Comparison of ENCODE assay signal across 8 mouse cellular contexts in the genomic region with DNA sequence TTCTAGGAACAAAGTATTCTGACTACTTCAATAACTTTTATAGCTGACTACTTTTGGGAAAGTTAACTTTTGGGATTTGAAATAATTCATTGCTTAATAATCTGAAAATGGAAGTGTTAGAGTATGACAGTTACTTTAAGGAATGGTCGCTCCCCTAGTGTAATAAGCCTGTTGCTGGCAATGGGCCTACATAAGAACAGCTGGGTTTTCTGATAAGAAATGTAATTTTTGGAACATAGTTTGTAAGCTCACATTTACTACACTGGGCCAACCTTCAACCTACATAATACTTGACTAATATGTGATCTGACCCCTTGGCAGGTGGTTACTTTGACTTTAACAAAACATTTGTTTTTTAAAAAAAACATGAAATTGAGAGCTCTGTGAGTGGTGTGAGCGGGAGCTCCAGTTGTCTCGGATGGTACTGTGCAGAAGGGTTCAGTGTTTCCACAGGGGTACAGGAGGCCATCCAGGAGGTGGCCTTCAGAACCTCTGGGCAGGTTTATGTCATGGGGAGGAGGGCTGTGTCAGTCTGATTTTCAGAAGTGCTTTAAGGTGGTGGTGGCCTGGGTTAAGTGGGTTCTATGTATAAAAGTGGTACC. TPM values are rescaled to one million over a fixed set of nuclear protein-coding genes. Genes with fewer than 3 reads are reported as not detected.
A peak's percentile ranks its signal among the peaks of the same experiment; 100 is the strongest.
DNase-seq lines count a peak whose midpoint lies in the region; ATAC-seq and TF ChIP-seq lines count a peak whose summit lies in the region.
"Had no signal": no experiment of that assay in that cellular context is flagged by ENCODE, and none has a peak within 500 bp of the region (broad histone marks: within the 10 kb centered on the region; RNA-seq: fewer than 3 reads in every experiment).

No protein-coding gene starts in this region.

- H3K36me3 ChIP-seq in kidney, adult 2 months (ENCODE audit: control insufficient read depth, insufficient read depth, low read length) = peaks cover 2% of the 10 kb centered on the region
- peaks cover 12 to 21% of the 10 kb centered on the region in 2 experiments for H3K36me3 ChIP-seq in CH12.LX (replicated peaks in 1 of 2; ENCODE audit: control insufficient read depth in 1 of 2, insufficient read depth in 1 of 2, low read length in 1 of 2)
- H3K36me3 ChIP-seq in liver, embryonic 16.5 days (ENCODE audit: control insufficient read depth, insufficient read depth) = peaks cover 11% of the 10 kb centered on the region
- H3K36me3 ChIP-seq in thymus, adult 2 months (ENCODE audit: control insufficient read depth, insufficient read depth, low read length) = no peaks in the 10 kb centered on the region; the same call in 1 of the 2 replicates

- TF ChIP-seq EP300 in CH12.LX (IDR thresholded peaks at IDR 0.05; ENCODE audit: low read length) = no peak

- no peak for TF ChIP-seq CTCF in kidney, adult 2 months (conservative IDR thresholded peaks at IDR 0.05; ENCODE audit: insufficient read depth, insufficient read length, low read depth, low read length)
- no peak for TF ChIP-seq CTCF in CH12.LX (conservative IDR thresholded peaks at IDR 0.05 in 1 of 2, IDR thresholded peaks at IDR 0.05 in 1 of 2; ENCODE audit: low read depth in 2 of 2, low read length in 2 of 2)
- no peak for TF ChIP-seq CTCF in thymus, adult 2 months (IDR thresholded peaks at IDR 0.05; ENCODE audit: borderline replicate concordance, control insufficient read depth, extremely low read depth, insufficient read depth, low read length, poor library complexity)

- in situ Hi-C loops in CH12.LX (cut with MboI; ENCODE audit: low pct_ligation_motif_present, low pct_unique_long_range_greater_than_20kb, low sequenced_read_pairs) = no loop called here

- dilution Hi-C loops in CH12.LX (cut with MboI; ENCODE audit: extremely low pct_ligation_motif_present, extremely low pct_unique_long_range_greater_than_20kb, low sequenced_read_pairs) = no loop called here

- no peak for ATAC-seq in liver, embryonic 16.5 days (ENCODE audit: low read depth)

- TF ChIP-seq RAD21 in CH12.LX (IDR thresholded peaks at IDR 0.05; ENCODE audit: low read depth, low read length) = no peak

- H3K4me3 ChIP-seq in kidney, adult 2 months (ENCODE audit: insufficient read depth, low read depth, low read length) = peak overlapping the region; percentile 29; the same call in 1 of the 2 replicates
- H3K4me3 ChIP-seq in CH12.LX (replicated peaks in 1 of 3; ENCODE audit: low read depth in 2 of 3, low read length in 2 of 3, poor library complexity in 1 of 3) = no peak overlapping the region
- H3K4me3 ChIP-seq in liver, embryonic 16.5 days (ENCODE audit: low read depth, low read length) = peak overlapping the region; percentile 24
- no peak overlapping the region for H3K4me3 ChIP-seq in thymus, adult 2 months (ENCODE audit: control insufficient read depth, insufficient read depth, low read length)

- WGBS in kidney, adult 2 months = 51% methylated on average over 3 of the region's 3 CpGs
- WGBS in liver, embryonic 16.5 days (ENCODE audit: insufficient replicate concordance) = 54% methylated on average over 3 of the region's 3 CpGs
- 93% methylated on average over 3 of the region's 3 CpGs for WGBS in thymus, adult 2 months

- no peaks in the 10 kb centered on the region for H3K27me3 ChIP-seq in kidney, adult 2 months (replicated peaks; ENCODE audit: control insufficient read depth, insufficient read depth, low read length)
- no peaks in the 10 kb centered on the region for H3K27me3 ChIP-seq in CH12.LX (replicated peaks)
- no peaks in the 10 kb centered on the region for H3K27me3 ChIP-seq in liver, embryonic 16.5 days (ENCODE audit: control insufficient read depth, insufficient read depth, low read depth, low read length)
- H3K27me3 ChIP-seq in thymus, adult 2 months (ENCODE audit: control insufficient read depth, insufficient read depth, low read length) = no peaks in the 10 kb centered on the region

- DNase-seq in kidney, adult 2 months = no peak
- DNase-seq in kidney, adult 9 months = no peak
- no peak for DNase-seq in CH12.LX (ENCODE audit: extremely low read depth)
- DNase-seq in NIH3T3 (ENCODE audit: low read depth) = peak; percentile 27
- no peak for DNase-seq in cerebellum, postnatal 4 days (ENCODE audit: low spot score in 2 of 2)
- no peak for DNase-seq in thymus, adult 2 months
- DNase-seq: cerebellum, adult 11 months had no signal

- H3K4me1 ChIP-seq in kidney, adult 2 months (ENCODE audit: control insufficient read depth, insufficient read depth, low read length) = peaks cover 24% of the 10 kb centered on the region
- H3K4me1 ChIP-seq in CH12.LX (ENCODE audit: control insufficient read depth in 1 of 2, insufficient read depth in 2 of 2) = peaks cover 12 to 61% of the 10 kb centered on the region in 2 experiments
- peaks cover 37% of the 10 kb centered on the region for H3K4me1 ChIP-seq in liver, embryonic 16.5 days (ENCODE audit: control insufficient read depth, low read depth, low read length)
- peaks cover 10% of the 10 kb centered on the region for H3K4me1 ChIP-seq in thymus, adult 2 months (replicated peaks; ENCODE audit: control insufficient read depth, insufficient read depth, low read length)

- H3K4me2 ChIP-seq in CH12.LX (ENCODE audit: insufficient read depth, low read depth, poor library complexity, severe bottlenecking) = peak overlapping the region; percentile 26; the same call in 1 of the 2 replicates
- H3K4me2 ChIP-seq in liver, embryonic 16.5 days (ENCODE audit: low read depth, low read length) = peak overlapping the region; percentile 47

- no peak for TF ChIP-seq POLR2A in kidney, adult 2 months (IDR thresholded peaks at IDR 0.05; ENCODE audit: low read depth, low read length)
- TF ChIP-seq POLR2A in CH12.LX (IDR thresholded peaks at IDR 0.05; ENCODE audit: low read depth, low read length) = no peak
- TF ChIP-seq POLR2A in thymus, adult 2 months (IDR thresholded peaks at IDR 0.05; ENCODE audit: control insufficient read depth, extremely low read depth, insufficient read depth, low read length, poor library complexity) = no peak

- no peaks in the 10 kb centered on the region for H3K9me3 ChIP-seq in CH12.LX (replicated peaks; ENCODE audit: low read length)
- no peaks in the 10 kb centered on the region for H3K9me3 ChIP-seq in liver, embryonic 16.5 days (replicated peaks; ENCODE audit: control insufficient read depth, low read length)

- no peak overlapping the region for H3K27ac ChIP-seq in kidney, adult 2 months (ENCODE audit: insufficient read depth, low read depth, low read length)
- no peak overlapping the region for H3K27ac ChIP-seq in CH12.LX (ENCODE audit: insufficient read depth, low read depth)
- H3K27ac ChIP-seq in liver, embryonic 16.5 days (ENCODE audit: low read length) = no peak overlapping the region
- no peak overlapping the region for H3K27ac ChIP-seq in thymus, adult 2 months (ENCODE audit: control insufficient read depth, insufficient read depth, low read length)

- 0 out of 2 replicates have a peak, but pooled peaks cover 2% of the 10 kb centered on the region for H3K79me2 ChIP-seq in CH12.LX (replicated peaks; ENCODE audit: control insufficient read depth, extremely low read depth, insufficient read depth, poor library complexity, severe bottlenecking)

- H3K9ac ChIP-seq in CH12.LX (ENCODE audit: insufficient read depth, low read depth) = no peak overlapping the region
- H3K9ac ChIP-seq in liver, embryonic 16.5 days (ENCODE audit: low read depth, low read length) = no peak overlapping the region

TF ChIP-seq in CH12.LX, 34 proteins besides CTCF, POLR2A, EP300 and RAD21:
- TF ChIP-seq RCOR1 (conservative IDR thresholded peaks at IDR 0.05; ENCODE audit: low read depth, low read length) = no peak
- TF ChIP-seq E2F4 (IDR thresholded peaks at IDR 0.05; ENCODE audit: insufficient replicate concordance, low read depth, low read length) = no peak
- no peak for TF ChIP-seq USF1 (IDR thresholded peaks at IDR 0.05; ENCODE audit: low read depth, low read length)
- no peak for TF ChIP-seq MXI1 (IDR thresholded peaks at IDR 0.05; ENCODE audit: low read depth, low read length)
- no peak for TF ChIP-seq JUND (conservative IDR thresholded peaks at IDR 0.05; ENCODE audit: low read depth, low read length)
- TF ChIP-seq MAFK (IDR thresholded peaks at IDR 0.05; ENCODE audit: insufficient replicate concordance, low read length) = no peak
- TF ChIP-seq ETS1 (conservative IDR thresholded peaks at IDR 0.05; ENCODE audit: low read depth, low read length) = no peak
- TF ChIP-seq KAT2A (IDR thresholded peaks at IDR 0.05; ENCODE audit: insufficient replicate concordance, low read length) = no peak
- TF ChIP-seq BHLHE40 (IDR thresholded peaks at IDR 0.05; ENCODE audit: low read depth, low read length) = no peak
- no peak for TF ChIP-seq MYC (IDR thresholded peaks at IDR 0.05; ENCODE audit: low read depth, low read length)
- no peak for TF ChIP-seq GABPA (IDR thresholded peaks at IDR 0.05; ENCODE audit: insufficient replicate concordance, low read depth, low read length)
- no peak for TF ChIP-seq JUN (IDR thresholded peaks at IDR 0.05; ENCODE audit: insufficient read depth, low read depth, low read length)
- no peak for TF ChIP-seq CHD1 (IDR thresholded peaks at IDR 0.05; ENCODE audit: low read depth, low read length)
- TF ChIP-seq MAZ (IDR thresholded peaks at IDR 0.05; ENCODE audit: low read depth, low read length) = no peak
- no peak for TF ChIP-seq IRF4 (IDR thresholded peaks at IDR 0.05; ENCODE audit: low read depth, low read length)
- TF ChIP-seq MEF2A (IDR thresholded peaks at IDR 0.05; ENCODE audit: borderline replicate concordance, low read depth, low read length) = no peak
- no peak for TF ChIP-seq ZMIZ1 (IDR thresholded peaks at IDR 0.05; ENCODE audit: low read depth, low read length)
- TF ChIP-seq CHD2 (IDR thresholded peaks at IDR 0.05; ENCODE audit: low read length) = no peak
- TF ChIP-seq ZC3H11A (IDR thresholded peaks at IDR 0.05; ENCODE audit: low read depth, low read length) = no peak
- TF ChIP-seq SMC3 (IDR thresholded peaks at IDR 0.05; ENCODE audit: low read depth, low read length) = no peak

RNA-seq across cellular contexts. Expression of gene Slc30a1, which starts 4.6 kb away (rescaled TPM):
- polyA plus RNA-seq in kidney, adult 2 months (2012; rRNA removed) = 18.1 and 19.9 TPM in 2 replicates
- total RNA-seq in CH12.LX (2012; rRNA removed) (4.5 and 4.6 TPM in 2 replicates), CH12.LX (2014; rRNA removed) (8.9 and 9.4 TPM in 2 replicates)
- polyA plus RNA-seq in CH12.LX (2012; ENCODE audit: insufficient read length, low read depth) = 12.7 and 15.8 TPM in 2 replicates
- polyA plus RNA-seq in liver, embryonic 16.5 days (2015; fragmentation: Nextera tagmentation; extraction: Ambion mirVana) = 0.86 and 1.1 TPM in 2 replicates
- polyA plus RNA-seq in thymus, adult 2 months (2012; rRNA removed) = 8.4 and 9.1 TPM in 2 replicates

Comparison
In these comparisons a context has a peak if more than half of its experiments do, and no peak if none do; other contexts are left out.
1. H3K4me3 ChIP-seq: peak in kidney, adult 2 months (single experiment) and liver, embryonic 16.5 days (single experiment); none in CH12.LX (0 of 3) and thymus, adult 2 months (single experiment).